22 mouse cellular contexts compared by ENCODE assay signal in the genomic region with DNA sequence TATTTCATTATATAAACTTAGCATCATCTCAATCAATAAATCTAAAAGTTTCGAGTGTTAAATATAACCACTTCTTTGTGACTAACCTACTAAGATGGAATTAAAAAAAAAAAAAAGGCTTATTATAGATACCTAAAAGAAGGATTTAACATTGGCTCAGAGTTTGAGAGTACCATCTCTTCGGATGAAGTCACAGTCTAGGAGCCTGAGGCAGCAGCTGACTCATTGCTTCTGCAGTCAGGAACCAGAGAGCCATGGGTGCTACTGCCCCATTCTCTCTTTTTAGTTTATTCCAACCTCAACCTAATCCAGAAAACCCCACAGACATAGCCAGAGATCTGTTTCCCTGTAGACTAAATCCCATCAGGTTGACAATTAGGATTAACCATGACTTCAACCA.
"Had no signal": no experiment of that assay in that cellular context is flagged by ENCODE, and none has a peak within 500 bp of the region (broad histone marks: within the 10 kb centered on the region; RNA-seq: fewer than 3 reads in every experiment).

No protein-coding gene starts in this region.

- ATAC-seq: hindbrain, embryonic 16.5 days; hindbrain, postnatal 0 days; inflammation-experienced regulatory T-cells, adult 6 months; intestine, embryonic 15.5 days; intestine, embryonic 16.5 days; intestine, postnatal 0 days had no signal

- DNase-seq: heart, postnatal 10 days; heart, postnatal 14 days; heart, postnatal 36 days; heart, postnatal 4 days; kidney, adult 11 months; kidney, adult 18-20 months; kidney, adult 2 months; kidney, adult 8-10 months; kidney, adult 9 months; kidney, postnatal 10 days; kidney, postnatal 14 days; kidney, postnatal 25 days; kidney, postnatal 36 days; kidney, postnatal 4 days; layer of hippocampus, adult 9-11 months; layer of hippocampus, postnatal 36 days had no signal
